Mouse (Mus musculus) brain, embryonic 14.5 days (tissue): ENCODE measurements around the gene Fkbp10.

ENCODE experiments used
- CTCF ChIP-seq: fragments of 200-500 bp; IDR thresholded peaks from 2 replicates; pipeline ENCODE4 v1.5.1; 2012; ENCODE audit warnings: inconsistent platforms, mild to moderate bottlenecking, moderate library complexity, borderline replicate concordance; ENCODE audit not compliant: insufficient read depth, insufficient read length; ENCODE audit errors: extremely low read depth
- POLR2A ChIP-seq: fragments of 200-500 bp; IDR thresholded peaks from 2 replicates; pipeline ENCODE4 v1.6.1; 2012; ENCODE audit warnings: mild to moderate bottlenecking, inconsistent platforms, borderline replicate concordance; ENCODE audit not compliant: poor library complexity, insufficient read depth, insufficient read length, severe bottlenecking; ENCODE audit errors: extremely low read depth

GRCm38 (mm10) chr11:100371981-100372558 is 43.4 kb upstream of the Fkbp10 start:
- TF ChIP-seq CTCF (no peak), POLR2A (no peak)
